Mouse (Mus musculus) kidney, postnatal 0 days (tissue): Measurements from ENCODE around the gene Zxdb. TPM values are rescaled to one million over a fixed set of nuclear protein-coding genes. Genes with fewer than 3 reads are reported as not detected.
"Not testable (repeated sequence)": the region's sequence is repeated elsewhere in the genome, so short reads cannot be mapped to it uniquely, and the experiment has no call there.

Experiments used
- ATAC-seq: fragments of 200-750 bp; cut with Nextera tagmentation; replicated peaks from 2 replicates; pipeline ENCODE4 v1.8.0; 2017; ENCODE audit warnings: low read depth, moderate number of reproducible peaks, moderate TSS enrichment, moderate library complexity; ENCODE audit not compliant: low FRiP score
- DNase-seq: peaks from one replicate; pipeline ENCODE4 v3.0.0-alpha.2; 2016; ENCODE audit warnings: low spot score
- H3K27ac ChIP-seq: fragments of 300-500 bp; sonication (generic); 2 replicates; pipeline ENCODE4 v1.5.1; 2014; ENCODE audit warnings: mild to moderate bottlenecking
- H3K27me3 ChIP-seq: fragments of 300-500 bp; sonication (generic); 2 replicates; pipeline ENCODE4 v1.6.1; 2014; ENCODE audit warnings: low read length, mixed read lengths; ENCODE audit not compliant: insufficient read depth
- H3K36me3 ChIP-seq: fragments of 300-500 bp; sonication (generic); 2 replicates; pipeline ENCODE4 v1.6.1; 2014; ENCODE audit warnings: low read length, mixed read lengths; ENCODE audit not compliant: insufficient read depth
- H3K4me1 ChIP-seq: fragments of 300-500 bp; sonication (generic); replicated peaks from 2 replicates; pipeline ENCODE4 v1.6.1; 2014; ENCODE audit warnings: antibody characterized with exemption, low read length, mixed read lengths; ENCODE audit not compliant: insufficient read depth
- H3K4me2 ChIP-seq: fragments of 300-500 bp; sonication (generic); 2 replicates; pipeline ENCODE4 v1.6.1; 2014; ENCODE audit warnings: mild to moderate bottlenecking, low read length, moderate library complexity, mixed read lengths
- H3K4me3 ChIP-seq: fragments of 300-500 bp; sonication (generic); replicated peaks from 2 replicates; pipeline ENCODE4 v1.5.1; 2014; ENCODE audit warnings: low read depth, low read length
- H3K9ac ChIP-seq: fragments of 300-500 bp; sonication (generic); 2 replicates; pipeline ENCODE4 v1.6.1; 2014; ENCODE audit warnings: low read depth, low read length
- H3K9me3 ChIP-seq: fragments of 300-500 bp; sonication (generic); replicated peaks from 2 replicates; pipeline ENCODE4 v1.6.1; 2016; ENCODE audit warnings: low read length, inconsistent platforms, mixed read lengths
- CTCF ChIP-seq: IDR thresholded peaks from 2 replicates; pipeline ENCODE4 v1.5.1; 2016; ENCODE audit warnings: antibody characterized with exemption, low read depth, mild to moderate bottlenecking, moderate library complexity
- WGBS: fragments of 180-500 bp; shearing (Covaris S2); extraction: QIAGEN DNeasy Blood & Tissue Kit; methylation state at CpG from one replicate; pipeline ENCODE4 v1.1.7; 2014; 5-methylcytosine and 5-hydroxymethylcytosine counted together
- polyA plus RNA-seq: library from polyadenylated mRNA; unstranded; fragments of >200 nt; fragmentation: Nextera tagmentation; extraction: Ambion mirVana; gene quantifications from 2 replicates; pipeline ENCODE4 v1.2.1, GENCODE M21; 2015

Gene Zxdb
- polyA plus RNA-seq: 1.8 and 2.1 TPM in 2 replicates

DNA sequence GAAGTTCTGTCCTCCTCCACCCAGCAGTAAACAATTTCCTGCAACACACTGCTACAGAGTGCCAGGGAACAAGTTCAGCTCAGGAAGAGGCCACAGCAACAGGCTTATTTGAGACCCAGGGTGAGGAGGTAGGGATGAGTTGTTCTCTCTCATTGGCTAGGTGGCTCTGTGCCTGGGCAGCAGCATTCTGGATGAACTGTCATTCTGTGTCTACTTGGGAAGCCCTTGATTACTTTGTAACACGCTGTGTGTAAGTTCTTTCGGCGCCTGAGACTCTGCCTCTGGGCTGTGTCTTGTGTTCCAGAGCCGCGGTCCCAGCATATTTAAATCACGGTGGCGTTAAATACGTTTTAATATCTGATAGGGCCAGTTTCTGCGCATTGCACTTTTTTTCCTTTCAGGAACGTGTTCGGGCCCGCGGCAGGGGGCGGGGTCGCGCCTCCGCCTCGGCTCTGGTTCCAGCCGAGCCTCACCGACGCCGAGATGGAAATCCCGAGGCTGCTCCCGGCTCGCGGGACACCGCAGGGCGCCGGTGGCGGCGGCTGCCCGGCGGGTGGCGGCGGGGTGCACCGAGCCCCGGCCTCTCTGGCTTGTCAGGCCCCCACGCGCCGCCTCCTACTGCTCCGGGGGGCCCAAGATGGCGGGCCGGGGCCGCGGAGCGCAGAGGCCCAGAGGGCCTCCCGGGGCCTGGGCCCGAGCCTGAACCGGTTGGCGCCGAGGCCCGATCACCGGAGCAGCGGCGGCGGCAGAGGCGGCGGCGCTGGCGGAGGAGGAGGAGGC lies at the start of gene Zxdb:
Gene Zxdb (plus strand): TSS at position 378 of the 780 bp plus-strand sequence.
- peak; percentile 50 for ATAC-seq
- not testable (repeated sequence) for H3K36me3 ChIP-seq, DNase-seq, H3K9me3 ChIP-seq, H3K27ac ChIP-seq, H3K4me1 ChIP-seq, H3K27me3 ChIP-seq, H3K9ac ChIP-seq, H3K4me2 ChIP-seq, H3K4me3 ChIP-seq
- no CpG with 5 or more reads among the region's 60 CpGs for WGBS

DNA sequence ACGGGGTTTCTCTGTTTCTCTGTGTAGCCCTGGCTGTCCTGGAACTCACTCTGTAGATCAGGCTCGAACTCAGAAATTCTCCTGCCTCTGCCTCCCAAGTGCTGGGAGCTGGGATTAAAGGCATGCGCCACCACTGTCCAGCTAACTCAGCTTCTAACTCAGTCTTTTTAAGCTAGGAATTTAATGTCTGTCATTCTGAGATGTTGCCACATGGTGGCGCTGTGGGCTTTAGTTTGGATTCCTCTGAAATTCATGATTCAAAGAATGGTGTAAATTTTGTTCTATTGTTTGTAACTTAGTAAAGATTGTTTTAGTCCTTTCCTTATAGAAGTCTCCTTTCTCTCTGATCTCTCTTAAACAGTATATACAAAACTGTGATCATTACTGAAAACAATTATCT lies 49.4 kb upstream of the Zxdb start:
- Histone ChIP-seq H3K4me3 (no peak overlapping the region), H3K4me1 (no peaks in the 10 kb centered on the region), H3K36me3 (no peaks in the 10 kb centered on the region), H3K27ac (no peak overlapping the region), H3K9ac (no peak overlapping the region), H3K27me3 (no peaks in the 10 kb centered on the region), H3K9me3 (no peaks in the 10 kb centered on the region), H3K4me2 (no peak overlapping the region)
- DNase-seq (peak; percentile 50), ATAC-seq (no peak)
- 50% methylated on average over 4 of the region's 4 CpGs for WGBS
- peak; percentile 72 for TF ChIP-seq CTCF

DNA sequence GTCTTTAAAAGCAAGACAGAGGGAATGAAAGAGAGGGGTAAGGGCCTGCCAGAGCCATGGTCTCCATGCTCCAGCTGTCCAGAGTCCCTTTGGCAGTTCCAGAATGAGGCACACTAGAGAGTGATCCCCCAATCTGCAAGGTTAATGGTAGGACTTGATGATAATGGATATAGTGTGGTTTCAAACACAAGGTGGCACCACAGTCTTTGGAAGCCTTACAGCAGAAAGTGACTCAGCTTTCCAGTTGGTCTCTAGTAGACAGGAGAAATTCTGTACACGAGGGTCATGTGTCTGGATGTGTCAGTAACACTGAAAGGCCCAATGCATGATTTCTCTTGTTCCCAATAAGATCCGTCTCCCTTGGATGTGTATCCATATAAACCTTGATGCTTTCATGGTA lies 42.8 kb upstream of the Zxdb start:
- no CpG with 5 or more reads among the region's 2 CpGs for WGBS

DNA sequence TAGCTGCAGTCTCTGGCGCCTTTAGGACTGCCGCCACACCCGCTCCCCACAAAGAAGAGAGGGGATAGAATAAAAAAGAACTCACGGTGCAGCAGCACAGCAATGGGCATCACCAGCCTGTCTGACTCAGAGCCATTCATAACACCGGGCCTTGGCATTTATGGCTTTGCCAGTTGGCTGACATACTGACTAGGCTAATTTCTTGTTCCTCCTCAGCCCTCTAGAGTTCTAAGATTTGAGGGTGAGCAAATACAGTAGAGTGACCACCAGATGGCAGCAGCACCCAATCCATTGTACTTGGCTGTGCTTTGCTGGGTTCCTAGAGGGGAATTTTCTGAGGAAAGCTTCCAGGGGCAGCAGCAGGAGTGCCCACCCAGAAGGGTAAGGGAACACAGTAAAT lies 34.8 kb upstream of the Zxdb start:
- H3K9me3 ChIP-seq, H3K4me1 ChIP-seq, H3K9ac ChIP-seq, H3K36me3 ChIP-seq, H3K27ac ChIP-seq, H3K27me3 ChIP-seq, DNase-seq, H3K4me2 ChIP-seq, H3K4me3 ChIP-seq: not testable (repeated sequence)
- WGBS: 82% methylated on average over 4 of the region's 5 CpGs
- ATAC-seq: peak; percentile 77

More for the DNA sequence above, 42.8 kb upstream of the Zxdb start:
- not testable (repeated sequence) for H3K4me2 ChIP-seq, DNase-seq, H3K9ac ChIP-seq, ATAC-seq, H3K27ac ChIP-seq, H3K36me3 ChIP-seq, H3K9me3 ChIP-seq, H3K27me3 ChIP-seq, H3K4me1 ChIP-seq, H3K4me3 ChIP-seq

DNA sequence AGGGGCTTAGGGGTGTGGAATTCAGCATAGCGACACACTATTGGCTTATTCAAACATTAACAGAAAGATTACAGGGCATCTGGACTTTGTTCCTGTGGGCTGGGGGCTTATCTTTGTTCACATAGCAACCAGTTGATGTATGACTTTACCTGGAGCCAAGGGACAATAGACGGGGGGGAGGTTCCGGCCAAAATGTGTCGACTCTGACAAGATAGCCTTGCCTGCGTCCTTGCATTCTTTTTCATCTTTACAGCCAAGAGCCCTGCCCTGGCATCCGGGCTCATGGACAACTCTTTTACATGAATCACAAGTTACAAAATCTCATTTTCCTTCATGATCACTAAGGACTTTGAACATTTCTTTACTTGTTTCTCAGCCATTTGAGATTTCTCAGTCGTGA lies 17.7 kb upstream of the Zxdb start:
- H3K27ac ChIP-seq, H3K4me2 ChIP-seq, H3K4me3 ChIP-seq, H3K4me1 ChIP-seq, ATAC-seq, H3K27me3 ChIP-seq, H3K36me3 ChIP-seq, H3K9ac ChIP-seq, DNase-seq, H3K9me3 ChIP-seq: not testable (repeated sequence)
- 92% methylated on average over 6 of the region's 7 CpGs for WGBS

DNA sequence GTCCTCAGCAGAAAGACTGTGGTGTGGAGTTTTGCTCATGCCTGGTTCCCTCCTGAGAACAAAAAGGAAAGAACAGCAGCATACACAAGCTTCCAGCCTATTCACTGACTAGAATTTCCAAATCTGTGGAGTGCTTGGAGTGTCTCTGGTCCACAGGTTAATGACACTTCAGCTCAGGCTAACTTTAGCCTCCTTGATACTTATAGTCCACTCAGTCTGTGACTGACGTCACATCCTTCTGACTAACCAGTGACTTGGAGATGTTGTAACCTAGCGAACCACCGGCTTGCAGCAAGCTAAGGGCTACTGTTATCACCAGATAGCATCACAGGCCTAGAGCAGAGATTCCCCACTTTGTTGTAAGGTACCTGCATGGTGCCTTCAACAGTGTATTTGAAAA lies 14.6 kb upstream of the Zxdb start:
- H3K4me2 ChIP-seq, H3K4me3 ChIP-seq, DNase-seq, H3K9ac ChIP-seq, H3K36me3 ChIP-seq, H3K27ac ChIP-seq, H3K9me3 ChIP-seq, ATAC-seq, H3K4me1 ChIP-seq, H3K27me3 ChIP-seq: not testable (repeated sequence)
- no CpG with 5 or more reads among the region's 3 CpGs for WGBS

DNA sequence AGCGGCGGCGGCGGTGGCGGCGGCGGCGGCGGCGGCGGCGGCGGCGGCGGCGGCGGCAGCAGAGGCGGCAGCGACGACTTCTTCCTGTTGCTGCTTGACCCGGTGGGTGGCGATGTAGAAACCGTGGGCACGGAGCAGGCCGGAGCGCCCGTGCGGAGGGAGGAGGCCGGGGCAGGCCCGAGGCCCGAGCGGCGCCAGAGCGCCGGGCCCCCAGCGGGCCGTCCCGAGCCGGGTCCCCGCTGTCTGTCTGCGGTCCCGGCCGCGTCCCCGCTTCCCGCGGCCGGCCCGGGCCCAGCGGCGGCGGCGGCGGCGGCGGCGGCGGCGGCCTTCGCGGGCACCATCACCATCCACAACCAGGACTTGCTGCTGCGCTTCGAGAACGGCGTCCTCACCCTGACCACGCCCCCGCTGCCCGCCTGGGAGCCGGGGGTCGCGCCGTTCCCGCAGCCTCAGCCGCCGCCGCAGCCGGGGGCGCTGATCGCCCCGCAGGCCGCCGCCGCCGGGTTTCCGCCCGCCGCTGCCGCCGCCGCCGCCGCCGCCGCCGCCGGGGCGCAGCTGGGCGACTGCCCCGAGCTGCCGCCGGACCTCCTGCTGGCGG lies 702 bp downstream of the Zxdb start:
- H3K4me3 ChIP-seq, H3K36me3 ChIP-seq, H3K4me2 ChIP-seq, H3K27me3 ChIP-seq, DNase-seq, H3K9me3 ChIP-seq, H3K27ac ChIP-seq, H3K9ac ChIP-seq, H3K4me1 ChIP-seq: not testable (repeated sequence)
- whole genome bisulfite sequencing: 39% methylated on average over 11 of the region's 102 CpGs
- peak; percentile 71 for ATAC-seq

DNA sequence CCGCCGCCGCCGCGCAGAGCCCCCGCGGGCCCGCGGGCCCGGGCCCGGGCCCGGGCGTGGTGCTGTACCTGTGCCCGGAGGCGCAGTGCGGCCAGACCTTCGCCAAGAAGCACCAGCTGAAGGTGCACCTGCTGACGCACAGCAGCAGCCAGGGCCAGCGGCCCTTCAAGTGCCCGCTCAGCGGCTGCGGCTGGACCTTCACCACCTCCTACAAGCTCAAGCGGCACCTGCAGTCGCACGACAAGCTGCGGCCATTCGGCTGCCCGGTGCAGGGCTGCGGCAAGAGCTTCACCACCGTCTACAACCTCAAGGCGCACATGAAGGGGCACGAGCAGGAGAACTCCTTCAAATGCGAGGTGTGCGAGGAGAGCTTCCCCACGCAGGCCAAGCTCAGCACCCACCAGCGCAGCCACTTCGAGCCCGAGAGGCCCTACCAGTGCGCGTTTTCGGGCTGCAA lies 1.3 kb downstream of the Zxdb start:
- not testable (repeated sequence) for DNase-seq, H3K9me3 ChIP-seq, H3K4me3 ChIP-seq, H3K27me3 ChIP-seq, H3K4me2 ChIP-seq, H3K9ac ChIP-seq, H3K27ac ChIP-seq, H3K36me3 ChIP-seq, H3K4me1 ChIP-seq
- ATAC-seq: peak; percentile 79
- WGBS: no CpG with 5 or more reads among the region's 41 CpGs
